Mouse (Mus musculus): ENCODE measurements at regions not wholly inside any gene's neighbourhood (a gene's known extent, or its start where the extent isn't known, plus 50 kb on each side); places are given as distances from the start of the nearest gene placed in this dataset.

GRCm38 (mm10) chr3:70594785-70595184, 587.4 kb downstream of the Otol1 start:
- DNase-seq, result no peak

Data from adrenal gland, postnatal 10 days (tissue).